Mouse (Mus musculus): ENCODE measurements at regions not wholly inside any gene's neighbourhood (a gene's known extent, or its start where the extent isn't known, plus 50 kb on each side); places are given as distances from the start of the nearest gene placed in this dataset.

- no peak for ATAC-seq
These were observed 186.9 kb upstream of the Acvr2a start for GRCm38 (mm10) chr2:48627011-48627410.

- no peak for ATAC-seq
These were observed 184.5 kb upstream of the Acvr2a start for GRCm38 (mm10) chr2:48629106-48630050.

GRCm38 (mm10) chr2:48634456-48635174, 179.3 kb upstream of the Acvr2a start:
- ATAC-seq, result no peak

GRCm38 (mm10) chr2:48636108-48636507, 177.8 kb upstream of the Acvr2a start:
- ATAC-seq, result no peak

GRCm38 (mm10) chr2:48644114-48644513, 169.8 kb upstream of the Acvr2a start:
- no peak for ATAC-seq

GRCm38 (mm10) chr2:48650281-48650680, 163.6 kb upstream of the Acvr2a start:
- no peak for ATAC-seq

- no peak for ATAC-seq
These were observed 152.7 kb upstream of the Acvr2a start for GRCm38 (mm10) chr2:48661222-48661621.

GRCm38 (mm10) chr2:48665103-48665502, 148.8 kb upstream of the Acvr2a start:
- no peak for ATAC-seq

- ATAC-seq, result no peak
These were observed 124.8 kb upstream of the Acvr2a start for GRCm38 (mm10) chr2:48689098-48689497.

GRCm38 (mm10) chr2:48694509-48694908, 119.4 kb upstream of the Acvr2a start:
- no peak for ATAC-seq

- no peak for ATAC-seq
These were observed 113.0 kb upstream of the Acvr2a start for GRCm38 (mm10) chr2:48700886-48701285.

- no peak for ATAC-seq
These were observed 108.7 kb upstream of the Acvr2a start for GRCm38 (mm10) chr2:48705103-48705804.

- ATAC-seq, result no peak
These were observed 108.1 kb upstream of the Acvr2a start for GRCm38 (mm10) chr2:48705805-48706150.

GRCm38 (mm10) chr2:48706188-48706587, 107.7 kb upstream of the Acvr2a start:
- no peak for ATAC-seq

GRCm38 (mm10) chr2:48716206-48716605, 97.7 kb upstream of the Acvr2a start:
- no peak for ATAC-seq

GRCm38 (mm10) chr2:48717770-48718169, 96.1 kb upstream of the Acvr2a start:
- ATAC-seq, result no peak

GRCm38 (mm10) chr2:48718261-48718660, 95.6 kb upstream of the Acvr2a start:
- ATAC-seq, result no peak

- ATAC-seq, result no peak
These were observed 83.1 kb upstream of the Acvr2a start for GRCm38 (mm10) chr2:48730780-48731179.

- no peak for ATAC-seq
These were observed 80.0 kb upstream of the Acvr2a start for GRCm38 (mm10) chr2:48733936-48734335.

- ATAC-seq, result no peak
These were observed 79.4 kb upstream of the Acvr2a start for GRCm38 (mm10) chr2:48734521-48734920.

- no peak for ATAC-seq
These were observed 77.6 kb upstream of the Acvr2a start for GRCm38 (mm10) chr2:48736312-48736711.

All from activated CD4-positive, CD25-positive, alpha-beta regulatory T cell, adult 4 months (primary cell).